Mouse (Mus musculus) lung, adult 2 months (tissue): ENCODE data around the gene Paqr3.

ENCODE experiments used
- CTCF ChIP-seq: fragments of 200-500 bp; IDR thresholded peaks from 2 replicates; pipeline ENCODE4 v1.5.1; 2011; ENCODE audit warnings: mild to moderate bottlenecking, low read length, control low read depth; ENCODE audit not compliant: insufficient read depth
- POLR2A ChIP-seq: fragments of 200-500 bp; IDR thresholded peaks from 2 replicates; pipeline ENCODE4 v1.6.1; 2011; ENCODE audit warnings: low read depth, mild to moderate bottlenecking, control low read depth, low read length, borderline replicate concordance; ENCODE audit errors: extremely low read depth

DNA sequence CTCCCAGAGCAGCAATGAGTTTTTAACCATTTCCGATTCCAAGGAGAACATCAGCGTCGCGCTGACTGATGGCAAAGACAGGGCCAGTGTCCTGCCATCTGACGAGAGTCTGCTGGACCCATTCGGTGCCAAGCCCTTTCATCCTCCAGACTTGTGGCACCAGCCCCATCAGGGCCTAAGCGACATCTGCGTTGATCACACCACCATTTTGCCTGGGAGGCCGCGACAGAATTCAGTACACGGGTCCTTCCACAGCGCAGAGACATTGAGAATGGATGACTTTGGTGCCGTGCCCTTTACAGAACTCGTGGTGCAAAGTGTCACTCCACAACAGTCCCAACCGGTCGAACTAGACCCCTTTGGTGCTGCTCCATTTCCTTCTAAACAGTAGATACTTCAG is 23.6 kb downstream of the Paqr3 start:
- no peak for TF ChIP-seq POLR2A
- no peak for TF ChIP-seq CTCF
